Mouse (Mus musculus) liver, embryonic 11.5 days (tissue): ENCODE measurements around the gene Dab1. TPM values are rescaled to one million over a fixed set of nuclear protein-coding genes. Genes with fewer than 3 reads are reported as not detected.
A peak's percentile ranks its signal among the peaks of the same experiment; 100 is the strongest.

Source experiments
- ATAC-seq: fragments of 200-750 bp; cut with Nextera tagmentation; replicated peaks from 2 replicates; pipeline ENCODE4 v1.8.0; 2017; ENCODE audit warnings: moderate number of reproducible peaks, mild to moderate bottlenecking, moderate TSS enrichment, moderate library complexity; ENCODE audit not compliant: low FRiP score
- DNase-seq: peaks from one replicate; pipeline ENCODE4 v3.0.0-alpha.2; 2017; ENCODE audit warnings: low spot score
- H3K27ac ChIP-seq: fragments of 300-500 bp; sonication (generic); 2 replicates; pipeline ENCODE4 v1.5.1; 2014; ENCODE audit warnings: mild to moderate bottlenecking, low read depth, low read length, control low read depth
- H3K27me3 ChIP-seq: fragments of 300-500 bp; sonication (generic); replicated peaks from 2 replicates; pipeline ENCODE4 v1.6.1; 2014; ENCODE audit warnings: low read length, mixed read lengths; ENCODE audit not compliant: control insufficient read depth, insufficient read depth
- H3K36me3 ChIP-seq: fragments of 300-500 bp; sonication (generic); 2 replicates; pipeline ENCODE4 v1.6.1; 2014; ENCODE audit warnings: mild to moderate bottlenecking, low read length, moderate library complexity, mixed read lengths; ENCODE audit not compliant: control insufficient read depth, insufficient read depth
- H3K4me1 ChIP-seq: fragments of 300-500 bp; sonication (generic); replicated peaks from 2 replicates; pipeline ENCODE4 v1.6.1; 2014; ENCODE audit warnings: low read length, mixed read lengths; ENCODE audit not compliant: control insufficient read depth, insufficient read depth
- H3K4me2 ChIP-seq: fragments of 300-500 bp; sonication (generic); 2 replicates; pipeline ENCODE4 v1.6.1; 2014; ENCODE audit warnings: mild to moderate bottlenecking, control low read depth, moderate library complexity
- H3K4me3 ChIP-seq: fragments of 300-500 bp; sonication (generic); 2 replicates; pipeline ENCODE4 v1.5.1; 2014; ENCODE audit warnings: low read depth, low read length, control low read depth
- H3K9ac ChIP-seq: fragments of 300-500 bp; sonication (generic); 2 replicates; pipeline ENCODE4 v1.6.1; 2014; ENCODE audit warnings: low read depth, low read length, control low read depth
- H3K9me3 ChIP-seq: fragments of 300-500 bp; sonication (generic); 2 replicates; pipeline ENCODE4 v1.6.1; 2016; ENCODE audit warnings: low read length, inconsistent platforms, mixed read lengths; ENCODE audit not compliant: control insufficient read depth
- WGBS: fragments of 180-500 bp; shearing (Covaris S2); extraction: QIAGEN DNeasy Blood & Tissue Kit; methylation state at CpG from one replicate; pipeline ENCODE4 v1.1.7; 2014; 5-methylcytosine and 5-hydroxymethylcytosine counted together
- polyA plus RNA-seq: library from polyadenylated mRNA; unstranded; fragments of >200 nt; fragmentation: Nextera tagmentation; extraction: Ambion mirVana; gene quantifications from 2 replicates; pipeline ENCODE4 v1.2.1, GENCODE M21; 2014

The Dab1 gene
- polyA plus RNA-seq, 1 experiment from 2014 or later, result 1.8 TPM

DNA sequence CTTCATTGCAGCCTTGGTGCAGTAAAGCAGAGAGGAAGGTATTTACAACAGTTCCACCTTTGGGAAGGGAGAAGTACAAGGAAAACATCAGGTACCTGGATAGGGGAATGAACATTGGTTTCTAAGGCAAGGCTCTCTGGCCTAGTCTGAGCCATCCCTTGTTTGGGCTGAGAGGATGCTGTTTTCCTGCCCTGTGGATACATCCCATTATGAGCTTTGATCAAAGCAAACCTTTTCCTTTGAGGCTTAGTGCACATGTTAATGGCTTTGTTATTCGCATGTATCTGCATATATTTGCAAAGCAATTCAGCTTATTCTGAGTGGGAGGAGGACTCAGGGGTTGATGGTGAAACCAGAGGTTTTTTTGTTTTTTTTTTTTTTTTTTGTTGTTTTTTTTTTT, 185.3 kb downstream of the Dab1 start:
- DNase-seq (no peak), ATAC-seq (no peak)
- no peaks in the 10 kb centered on the region for H3K9me3 ChIP-seq
- no peaks in the 10 kb centered on the region for H3K36me3 ChIP-seq
- H3K9ac ChIP-seq, result no peak overlapping the region
- no peak overlapping the region for H3K4me2 ChIP-seq
- 56% methylated on average over 1 of the region's 1 CpGs for WGBS
- H3K4me1 ChIP-seq, result no peaks in the 10 kb centered on the region
- no peak overlapping the region for H3K4me3 ChIP-seq
- H3K27me3 ChIP-seq, result no peaks in the 10 kb centered on the region
- no peak overlapping the region for H3K27ac ChIP-seq

DNA sequence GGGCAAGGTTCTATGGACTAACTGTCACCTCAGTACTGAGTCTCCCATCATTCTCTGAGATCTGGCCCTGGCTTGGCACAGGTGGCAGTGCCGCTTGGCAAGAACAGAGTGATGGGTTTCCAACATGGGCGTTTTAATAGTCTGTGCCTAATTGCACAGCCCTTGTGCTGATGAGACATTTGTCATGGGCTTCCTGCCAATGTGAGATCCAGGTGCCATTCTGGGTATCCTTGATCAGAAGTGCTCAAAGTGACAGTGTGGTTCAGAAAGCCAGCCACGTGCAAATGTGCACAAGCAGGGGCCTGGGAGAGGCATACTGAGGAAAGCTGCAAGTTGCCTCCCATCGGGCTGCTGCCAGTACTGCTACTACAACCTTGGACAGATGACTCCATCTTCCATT, 203.5 kb downstream of the Dab1 start:
- Histone ChIP-seq H3K4me2 (no peak overlapping the region), H3K36me3 (no peaks in the 10 kb centered on the region), H3K4me3 (no peak overlapping the region), H3K9ac (no peak overlapping the region), H3K4me1 (no peaks in the 10 kb centered on the region), H3K27me3 (no peaks in the 10 kb centered on the region), H3K27ac (no peak overlapping the region), H3K9me3 (no peaks in the 10 kb centered on the region)
- ATAC-seq (no peak), DNase-seq (no peak)
- 77% methylated on average over 4 of the region's 4 CpGs for WGBS

DNA sequence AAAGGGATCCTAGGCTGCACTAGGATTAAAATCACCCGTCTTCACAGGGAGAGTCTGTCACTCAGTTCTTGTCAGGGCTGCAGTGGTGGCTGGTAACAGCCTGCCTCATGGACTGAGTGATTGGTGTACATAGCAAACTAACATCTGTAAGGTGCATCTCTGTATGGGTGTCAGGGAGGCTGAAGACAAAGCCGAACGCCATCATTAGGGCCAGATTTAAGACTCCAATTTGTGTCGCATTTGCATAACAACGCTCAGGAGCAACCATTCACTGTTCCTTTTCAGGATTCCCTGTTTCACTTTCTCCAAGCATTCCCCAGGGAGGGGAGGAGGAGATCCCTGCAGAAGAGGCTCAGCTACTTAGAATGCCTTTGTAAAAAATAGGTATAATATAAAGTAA, 219.2 kb downstream of the Dab1 start:
- H3K36me3 ChIP-seq, result no peaks in the 10 kb centered on the region
- ATAC-seq (no peak), DNase-seq (no peak)
- H3K27ac ChIP-seq, result no peak overlapping the region
- no peaks in the 10 kb centered on the region for H3K4me1 ChIP-seq
- no peak overlapping the region for H3K4me3 ChIP-seq
- 55% methylated on average over 5 of the region's 5 CpGs for WGBS
- H3K9me3 ChIP-seq, result no peaks in the 10 kb centered on the region
- no peak overlapping the region for H3K9ac ChIP-seq
- H3K4me2 ChIP-seq, result no peak overlapping the region
- no peaks in the 10 kb centered on the region for H3K27me3 ChIP-seq

DNA sequence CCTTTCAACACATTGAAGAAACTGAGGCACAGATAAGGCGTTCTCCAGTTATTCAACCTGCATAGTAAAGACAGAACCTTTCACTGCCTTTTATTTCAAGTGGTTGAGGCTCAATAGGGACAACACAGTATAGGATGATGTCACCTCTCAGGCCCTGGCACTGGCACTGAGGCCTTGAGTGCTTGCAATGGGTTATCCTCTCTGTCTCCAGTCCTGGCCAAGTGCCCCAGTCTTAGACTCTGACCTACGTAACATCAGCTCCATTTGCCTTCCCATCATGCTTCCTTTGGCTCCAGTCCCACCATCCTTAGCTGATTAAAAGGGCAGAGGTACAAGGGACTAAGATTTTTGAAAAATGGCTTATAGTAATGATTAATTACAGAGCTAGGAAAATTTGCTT, 220.4 kb downstream of the Dab1 start:
- H3K4me2 ChIP-seq, result no peak overlapping the region
- H3K9me3 ChIP-seq, result no peaks in the 10 kb centered on the region
- no peaks in the 10 kb centered on the region for H3K36me3 ChIP-seq
- 86% methylated on average over 2 of the region's 2 CpGs for WGBS
- H3K4me3 ChIP-seq, result no peak overlapping the region
- no peaks in the 10 kb centered on the region for H3K4me1 ChIP-seq
- ATAC-seq, result no peak
- DNase-seq, result no peak
- no peak overlapping the region for H3K9ac ChIP-seq
- H3K27ac ChIP-seq, result no peak overlapping the region
- H3K27me3 ChIP-seq, result no peaks in the 10 kb centered on the region

DNA sequence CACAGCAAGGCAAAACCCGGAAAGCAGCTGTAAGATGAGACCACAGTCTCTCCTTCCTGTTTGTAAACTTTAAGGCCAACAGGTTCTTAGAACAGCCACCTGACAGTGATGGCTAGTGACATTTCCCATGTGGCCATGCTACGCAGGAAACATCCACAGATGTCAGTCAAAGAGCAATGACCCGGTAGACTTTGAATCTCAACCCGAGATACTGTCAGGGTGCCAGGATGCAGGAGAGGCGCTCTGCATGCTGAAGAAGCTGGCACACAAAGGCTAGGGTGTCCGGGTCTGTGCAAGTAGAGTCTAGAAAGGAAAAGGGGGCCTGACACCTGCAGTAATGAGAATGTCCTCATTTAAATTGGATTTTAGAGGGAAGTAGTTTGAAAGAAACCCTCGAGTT, 222.0 kb downstream of the Dab1 start:
- no peaks in the 10 kb centered on the region for H3K9me3 ChIP-seq
- ATAC-seq (no peak), DNase-seq (no peak)
- H3K4me1 ChIP-seq, result no peaks in the 10 kb centered on the region
- no peak overlapping the region for H3K4me2 ChIP-seq
- no peak overlapping the region for H3K9ac ChIP-seq
- no peak overlapping the region for H3K4me3 ChIP-seq
- WGBS, result 59% methylated on average over 7 of the region's 7 CpGs
- no peak overlapping the region for H3K27ac ChIP-seq
- no peaks in the 10 kb centered on the region for H3K36me3 ChIP-seq
- no peaks in the 10 kb centered on the region for H3K27me3 ChIP-seq

DNA sequence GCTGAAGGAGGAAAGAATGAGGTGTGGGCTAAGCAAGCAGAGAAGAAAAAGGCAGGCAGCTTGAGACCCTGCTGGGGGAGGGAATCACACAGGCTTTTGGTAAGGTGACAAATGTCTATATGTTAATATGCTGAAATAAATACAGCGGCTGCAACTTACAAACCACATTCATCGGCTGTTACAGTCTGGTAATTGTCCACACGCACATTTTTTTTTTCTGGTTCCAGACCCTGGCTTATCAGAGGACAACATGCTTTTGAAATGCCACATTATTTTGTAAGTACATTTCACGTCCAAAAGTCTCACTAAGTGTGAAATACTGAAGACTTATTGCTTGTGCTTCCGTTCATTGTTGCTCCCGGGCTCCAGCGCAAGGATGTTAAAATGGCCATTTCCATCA, 225.5 kb downstream of the Dab1 start:
- H3K4me3 ChIP-seq, result no peak overlapping the region
- no peaks in the 10 kb centered on the region for H3K9me3 ChIP-seq
- H3K36me3 ChIP-seq, result no peaks in the 10 kb centered on the region
- H3K4me1 ChIP-seq, result no peaks in the 10 kb centered on the region
- H3K4me2 ChIP-seq, result no peak overlapping the region
- H3K27me3 ChIP-seq, result no peaks in the 10 kb centered on the region
- ATAC-seq (no peak), DNase-seq (no peak)
- no peak overlapping the region for H3K27ac ChIP-seq
- WGBS, result 73% methylated on average over 7 of the region's 7 CpGs
- no peak overlapping the region for H3K9ac ChIP-seq

DNA sequence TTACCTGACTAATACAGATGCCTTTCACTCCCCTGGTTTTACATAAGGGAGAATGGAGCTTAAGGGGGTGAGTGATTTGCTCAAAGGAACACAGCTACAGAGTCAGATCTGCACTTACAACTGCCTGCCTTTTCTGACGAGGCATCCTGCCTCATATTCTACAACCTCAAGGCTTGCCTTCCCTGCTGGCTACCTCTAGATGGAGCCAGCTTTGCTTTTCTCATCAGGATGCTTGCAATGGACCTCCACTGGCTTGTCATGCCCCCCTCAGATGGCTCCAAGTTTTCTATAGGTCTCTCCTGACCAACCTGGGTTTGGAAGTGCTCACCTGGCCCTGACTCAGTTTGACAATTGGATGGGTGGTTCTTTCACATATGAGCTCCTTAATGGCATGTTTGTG, 238.0 kb downstream of the Dab1 start:
- ATAC-seq (no peak), DNase-seq (no peak)
- no peaks in the 10 kb centered on the region for H3K36me3 ChIP-seq

DNA sequence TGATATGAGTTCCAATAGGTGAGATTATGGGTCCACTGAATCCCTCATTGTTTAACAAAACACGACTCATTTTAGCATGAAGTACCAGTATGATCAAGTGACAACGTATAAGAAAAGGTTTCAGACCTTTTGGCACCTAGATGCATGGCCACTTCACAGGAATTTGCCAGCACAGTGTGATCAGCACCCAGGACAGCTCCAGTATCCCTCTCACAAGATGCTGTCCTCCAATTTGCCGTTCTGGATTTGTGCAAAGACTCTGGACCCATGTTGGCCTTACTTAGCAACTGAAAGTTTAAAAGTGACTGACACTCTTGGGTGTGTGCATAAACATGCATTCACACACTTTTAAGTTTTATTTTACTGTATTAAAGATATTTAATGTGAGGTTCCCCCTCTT, 256.4 kb downstream of the Dab1 start:
- Histone ChIP-seq H3K27me3 (no peaks in the 10 kb centered on the region), H3K27ac (no peak overlapping the region), H3K4me3 (no peak overlapping the region), H3K4me1 (no peaks in the 10 kb centered on the region), H3K36me3 (no peaks in the 10 kb centered on the region), H3K9me3 (no peaks in the 10 kb centered on the region), H3K4me2 (no peak overlapping the region), H3K9ac (no peak overlapping the region)
- WGBS, result 24% methylated on average over 3 of the region's 3 CpGs
- peak; percentile 32 for DNase-seq
- no peak for ATAC-seq

More for the DNA sequence above, 238.0 kb downstream of the Dab1 start:
- Histone ChIP-seq H3K4me2 (no peak overlapping the region), H3K9me3 (no peaks in the 10 kb centered on the region), H3K4me1 (no peaks in the 10 kb centered on the region), H3K4me3 (no peak overlapping the region), H3K27me3 (no peaks in the 10 kb centered on the region), H3K9ac (no peak overlapping the region), H3K27ac (no peak overlapping the region)
- WGBS, result 7% methylated on average over 1 of the region's 1 CpGs

DNA sequence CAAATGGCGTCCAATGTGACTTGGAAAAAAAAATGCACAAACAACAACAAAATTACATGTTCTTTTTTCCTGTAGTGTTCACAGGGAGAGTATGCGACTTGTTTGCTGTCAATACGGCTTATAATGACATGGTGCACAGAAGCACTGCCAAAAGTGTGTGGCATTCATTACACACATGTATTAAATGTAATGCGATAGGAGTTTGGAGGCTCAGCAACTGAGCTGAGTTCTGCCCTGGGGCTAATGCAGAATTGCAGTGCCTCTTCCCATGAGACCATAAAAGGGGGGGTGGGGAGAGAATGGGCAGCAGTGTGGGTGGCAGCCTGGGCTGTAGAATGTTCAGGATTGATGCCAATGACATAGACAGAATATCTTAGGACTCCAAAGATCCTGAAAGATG, 259.7 kb downstream of the Dab1 start:
- ATAC-seq, result no peak
- no peak overlapping the region for H3K9ac ChIP-seq
- 86% methylated on average over 4 of the region's 4 CpGs for WGBS
- no peaks in the 10 kb centered on the region for H3K27me3 ChIP-seq
- no peak for DNase-seq
- no peaks in the 10 kb centered on the region for H3K36me3 ChIP-seq
- no peak overlapping the region for H3K27ac ChIP-seq
- H3K4me3 ChIP-seq, result no peak overlapping the region
- no peaks in the 10 kb centered on the region for H3K9me3 ChIP-seq
- H3K4me2 ChIP-seq, result no peak overlapping the region
- H3K4me1 ChIP-seq, result no peaks in the 10 kb centered on the region
